Mouse (Mus musculus): ENCODE data around the gene Myl6b. TPM values are rescaled to one million over a fixed set of nuclear protein-coding genes. Genes with fewer than 3 reads are reported as not detected.

The Myl6b gene
- polyA plus RNA-seq, 1 experiment from 2014 or later = 4.7 TPM

- WGBS = 82% methylated on average over 2 of the region's 2 CpGs
- 0 out of 2 replicates have a peak, but pooled peaks cover 7% of the 10 kb centered on the region for H3K4me1 ChIP-seq
- H3K27me3 ChIP-seq = no peaks in the 10 kb centered on the region
- no peak for ATAC-seq (replicated peaks)
- H3K4me3 ChIP-seq = no peak overlapping the region
- no peaks in the 10 kb centered on the region for H3K9me3 ChIP-seq
- H3K9ac ChIP-seq (replicated peaks) = no peak overlapping the region
- H3K4me2 ChIP-seq (replicated peaks) = no peak overlapping the region
- no peaks in the 10 kb centered on the region; the same call in 1 of the 2 replicates for H3K36me3 ChIP-seq
- no peak overlapping the region for H3K27ac ChIP-seq (replicated peaks)
Observed at GRCm38 (mm10) chr10:128535206-128535605, 36.7 kb upstream of the Myl6b start.

DNA sequence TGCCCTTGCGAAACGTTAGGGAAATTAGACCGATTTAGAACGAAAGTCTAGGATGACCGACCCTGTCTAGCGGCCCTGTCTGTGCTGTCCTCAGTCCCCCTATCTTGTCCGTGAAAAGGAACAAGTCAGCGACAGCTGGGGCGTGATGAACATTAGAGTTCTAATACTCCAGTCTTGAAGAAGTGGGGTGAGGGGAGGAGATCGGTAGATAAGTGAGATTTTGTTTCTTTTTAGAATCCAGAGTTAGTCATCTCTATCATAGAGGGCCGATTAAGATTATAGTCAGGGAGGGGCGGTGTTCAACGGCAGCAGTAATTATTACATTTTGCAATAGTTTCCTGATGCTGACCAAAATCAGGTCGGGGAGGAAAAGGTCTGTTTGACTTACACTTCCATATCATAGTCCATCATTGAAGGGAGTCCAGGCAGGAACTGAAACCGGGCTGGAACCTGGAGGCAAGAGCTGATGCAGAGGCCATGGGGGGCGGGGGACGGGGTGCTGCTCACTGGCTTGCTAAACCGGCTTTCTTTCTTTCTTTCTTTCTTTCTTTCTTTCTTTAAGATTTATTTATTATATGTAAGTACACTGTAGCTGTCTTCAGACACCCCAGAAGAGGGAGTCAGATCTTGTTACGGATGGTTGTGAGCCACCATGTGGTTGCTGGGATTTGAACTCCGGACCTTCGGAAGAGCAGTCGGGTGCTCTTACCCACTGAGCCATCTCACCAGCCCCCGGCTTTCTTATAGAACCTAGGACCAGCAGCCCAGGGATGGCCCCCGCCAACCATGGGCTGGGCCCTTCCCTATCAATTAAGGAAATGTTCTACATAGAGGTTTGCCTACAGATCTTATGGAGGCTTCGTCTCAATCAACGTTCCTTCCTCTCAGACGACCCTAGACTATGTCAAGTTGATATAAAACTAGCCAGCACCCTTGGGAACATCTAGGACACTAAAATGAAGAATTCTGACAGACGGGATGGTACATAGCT, 28.2 kb upstream of the Myl6b start:
- no peak for ATAC-seq (replicated peaks)
- H3K4me1 ChIP-seq = peaks cover 23% of the 10 kb centered on the region
- H3K36me3 ChIP-seq = no peaks in the 10 kb centered on the region
- H3K4me3 ChIP-seq = peak overlapping the region; percentile 85
- H3K27me3 ChIP-seq = peaks cover 13% of the 10 kb centered on the region; the same call in 1 of the 2 replicates
- H3K9ac ChIP-seq (replicated peaks) = 0 out of 2 replicates have a peak overlapping the region, but pooled peaks have one; percentile 17
- peak overlapping the region; percentile 100 for H3K4me2 ChIP-seq (replicated peaks)
- H3K9me3 ChIP-seq = no peaks in the 10 kb centered on the region
- no peak overlapping the region for H3K27ac ChIP-seq (replicated peaks)
- 29% methylated on average over 28 of the region's 28 CpGs for WGBS

DNA sequence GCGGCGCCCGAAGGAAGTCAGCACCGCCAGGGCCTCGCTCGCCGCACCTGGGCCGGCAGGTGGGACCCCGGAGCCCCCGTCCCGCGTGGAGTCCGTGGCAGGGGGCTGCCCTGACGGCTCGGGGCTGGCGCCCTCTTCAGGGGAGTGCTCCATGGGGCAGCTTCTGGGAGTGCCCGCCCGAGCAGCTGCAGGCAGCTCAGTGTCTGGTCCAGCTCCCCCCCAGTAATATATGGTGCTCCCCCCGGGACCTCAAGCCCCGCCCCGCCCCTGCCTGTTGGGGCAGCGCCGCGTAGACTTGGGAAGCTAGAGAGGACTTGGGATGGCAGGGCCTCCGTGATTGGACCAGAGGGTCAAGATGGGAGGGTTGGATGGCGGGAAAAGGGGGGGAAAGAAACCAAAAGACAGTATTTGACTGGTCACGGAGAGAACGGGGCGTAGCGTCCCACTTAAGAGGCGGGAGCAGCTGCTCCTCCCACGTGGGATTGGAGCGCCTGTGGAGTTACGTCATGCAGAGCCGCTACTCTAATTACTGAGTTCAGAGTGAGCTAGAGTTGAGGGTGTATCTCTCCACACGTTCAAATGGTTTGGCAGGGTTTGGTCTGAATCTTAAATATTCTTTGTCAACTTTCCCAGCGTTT, 27.3 kb upstream of the Myl6b start, which contains the start of gene Esyt1:
Gene Esyt1 (minus strand): TSS at position 201 of the 638 bp plus-strand sequence.
- H3K9ac ChIP-seq (replicated peaks) = peak within 1 kb of the TSS; percentile 63
- H3K4me1 ChIP-seq = peaks cover 23% of the 10 kb centered on the region
- H3K9me3 ChIP-seq = no peaks in the 10 kb centered on the region
- H3K36me3 ChIP-seq = no peaks in the 10 kb centered on the region
- peak; percentile 95 for ATAC-seq (replicated peaks)
- H3K27me3 ChIP-seq = peaks cover 13% of the 10 kb centered on the region; the same call in 1 of the 2 replicates
- peak within 1 kb of the TSS; percentile 85 for H3K4me3 ChIP-seq
- peak within 1 kb of the TSS; percentile 100 for H3K4me2 ChIP-seq (replicated peaks)
- under 1% methylated on average over 37 of the region's 37 CpGs for WGBS
- peak within 1 kb of the TSS; percentile 39 for H3K27ac ChIP-seq (replicated peaks)

DNA sequence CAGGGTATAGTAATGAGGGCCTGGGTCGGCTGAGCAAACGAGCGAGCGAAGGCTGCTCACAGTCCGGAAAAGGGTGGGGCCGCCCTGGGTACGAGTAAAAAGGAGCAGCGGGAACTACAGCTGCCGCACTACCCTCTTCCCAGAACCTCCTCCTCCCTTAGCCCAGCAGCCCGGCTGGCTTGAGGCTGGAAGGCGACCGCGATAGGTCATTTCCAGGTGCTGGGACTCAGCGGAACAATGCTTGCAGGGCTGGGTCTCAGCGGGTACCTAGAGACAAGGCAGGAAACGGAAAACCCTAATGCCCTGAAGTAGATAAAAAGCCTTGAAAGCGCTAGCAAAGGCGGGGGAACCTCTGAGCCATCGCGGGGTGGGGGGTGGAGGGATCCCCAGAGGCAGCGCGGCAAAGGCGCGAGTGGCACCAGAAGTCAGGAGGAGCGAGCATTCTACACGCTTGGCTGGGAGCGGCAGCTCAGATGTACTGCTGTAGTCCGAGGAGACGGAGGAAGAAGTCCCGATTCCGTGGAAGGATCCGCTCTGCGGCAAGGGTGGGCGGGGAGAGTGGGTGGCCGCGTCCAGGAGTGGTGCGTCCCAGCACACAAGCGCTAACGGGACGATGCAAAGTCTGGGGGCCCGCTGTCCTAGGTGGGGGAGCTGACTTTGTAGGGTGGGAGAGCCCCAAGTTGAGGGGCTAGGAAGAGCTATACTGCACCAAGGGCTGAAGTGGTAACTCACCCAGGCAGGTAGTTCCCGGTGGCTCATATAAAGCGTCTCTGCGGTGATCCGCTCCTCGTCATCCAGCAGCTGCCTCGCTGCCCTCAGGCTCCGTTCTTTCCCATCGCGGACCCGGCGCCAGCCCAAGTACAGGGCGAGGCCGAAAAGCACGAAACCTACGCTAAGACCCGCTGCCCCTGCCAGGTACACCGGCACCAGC, 26.5 kb upstream of the Myl6b start:
- Histone ChIP-seq H3K9ac (replicated peaks) (peak overlapping the region; percentile 63), H3K4me1 (peaks cover 23% of the 10 kb centered on the region), H3K27me3 (peaks cover 13% of the 10 kb centered on the region; the same call in 1 of the 2 replicates), H3K4me2 (replicated peaks) (peak overlapping the region; percentile 100), H3K36me3 (no peaks in the 10 kb centered on the region), H3K4me3 (peak overlapping the region; percentile 85), H3K9me3 (no peaks in the 10 kb centered on the region), H3K27ac (replicated peaks) (peak overlapping the region; percentile 39)
- peak; percentile 49 for ATAC-seq (replicated peaks)
- WGBS = under 1% methylated on average over 58 of the region's 58 CpGs

GRCm38 (mm10) chr10:128524111-128524731, 25.7 kb upstream of the Myl6b start:
- no peak for ATAC-seq (replicated peaks)
- no peak overlapping the region for H3K27ac ChIP-seq (replicated peaks)
- H3K4me1 ChIP-seq = peaks cover 23% of the 10 kb centered on the region
- no peaks in the 10 kb centered on the region for H3K36me3 ChIP-seq
- peak overlapping the region; percentile 63; the same call in 1 of the 2 replicates for H3K9ac ChIP-seq (replicated peaks)
- 9% methylated on average over 11 of the region's 11 CpGs for WGBS
- H3K4me2 ChIP-seq (replicated peaks) = peak overlapping the region; percentile 100
- H3K27me3 ChIP-seq = peaks cover 13% of the 10 kb centered on the region; the same call in 1 of the 2 replicates
- no peaks in the 10 kb centered on the region for H3K9me3 ChIP-seq
- peak overlapping the region; percentile 85 for H3K4me3 ChIP-seq

DNA sequence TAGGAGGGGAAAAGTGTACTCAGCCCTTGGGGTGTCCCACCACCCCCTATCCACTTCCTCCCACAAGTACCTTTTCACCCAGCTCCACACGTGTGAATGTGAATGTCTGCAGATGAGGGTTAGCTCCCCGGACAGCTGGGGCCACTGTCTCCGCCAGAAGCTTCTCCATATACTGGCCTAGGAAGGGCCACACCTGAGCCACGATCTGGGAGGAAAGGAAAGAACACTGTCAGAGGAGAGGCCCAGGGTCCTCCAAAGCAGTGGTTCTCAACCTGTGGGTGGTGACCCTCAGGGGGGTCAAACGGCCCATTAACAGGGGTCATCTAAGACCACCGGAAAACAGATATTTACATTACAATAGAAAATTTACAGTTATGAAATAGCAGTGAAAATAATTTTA, 23.9 kb upstream of the Myl6b start:
- Histone ChIP-seq H3K4me2 (replicated peaks) (no peak overlapping the region), H3K27ac (replicated peaks) (no peak overlapping the region), H3K4me1 (peaks cover 23% of the 10 kb centered on the region), H3K9me3 (no peaks in the 10 kb centered on the region), H3K27me3 (peaks cover 19% of the 10 kb centered on the region; the same call in 1 of the 2 replicates), H3K9ac (replicated peaks) (no peak overlapping the region), H3K36me3 (no peaks in the 10 kb centered on the region), H3K4me3 (no peak overlapping the region)
- 77% methylated on average over 6 of the region's 6 CpGs for WGBS
- no peak for ATAC-seq (replicated peaks)

- Histone ChIP-seq H3K4me2 (replicated peaks) (no peak overlapping the region), H3K36me3 (no peaks in the 10 kb centered on the region), H3K9me3 (no peaks in the 10 kb centered on the region), H3K27ac (replicated peaks) (no peak overlapping the region), H3K27me3 (peaks cover 25% of the 10 kb centered on the region; the same call in 1 of the 2 replicates), H3K4me3 (no peak overlapping the region), H3K4me1 (peaks cover 14% of the 10 kb centered on the region), H3K9ac (replicated peaks) (no peak overlapping the region)
- WGBS = 86% methylated on average over 16 of the region's 16 CpGs
- ATAC-seq (replicated peaks) = no peak
Observed at GRCm38 (mm10) chr10:128520591-128520990, 22.1 kb upstream of the Myl6b start.

GRCm38 (mm10) chr10:128518833-128519232, 20.3 kb upstream of the Myl6b start:
- 69% methylated on average over 7 of the region's 7 CpGs for WGBS
- H3K4me3 ChIP-seq = no peak overlapping the region
- peaks cover 19% of the 10 kb centered on the region; the same call in 1 of the 2 replicates for H3K27me3 ChIP-seq
- no peaks in the 10 kb centered on the region for H3K4me1 ChIP-seq
- no peaks in the 10 kb centered on the region for H3K36me3 ChIP-seq
- H3K9ac ChIP-seq (replicated peaks) = no peak overlapping the region
- H3K4me2 ChIP-seq (replicated peaks) = no peak overlapping the region
- ATAC-seq (replicated peaks) = no peak
- H3K27ac ChIP-seq (replicated peaks) = no peak overlapping the region
- H3K9me3 ChIP-seq = no peaks in the 10 kb centered on the region

DNA sequence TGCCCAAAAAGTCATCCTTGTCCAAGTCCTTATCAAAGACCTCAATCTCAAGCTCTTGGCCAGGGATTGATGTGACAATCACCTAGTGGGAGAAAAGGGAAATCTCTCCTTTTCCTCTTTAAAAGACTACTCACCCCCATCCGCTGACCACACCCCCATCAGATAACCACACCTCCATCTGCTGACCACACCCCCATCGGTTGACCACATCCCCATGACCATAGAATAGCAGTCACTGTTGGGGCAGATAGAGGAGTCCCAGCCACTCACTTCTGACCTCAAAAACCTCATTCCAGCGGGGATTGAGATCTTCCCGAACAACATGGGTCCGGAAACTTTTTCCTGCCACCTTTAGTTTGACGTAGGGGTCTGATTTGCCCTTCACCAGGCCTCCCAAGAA, 18.2 kb upstream of the Myl6b start:
- Histone ChIP-seq H3K4me3 (no peak overlapping the region), H3K9ac (replicated peaks) (no peak overlapping the region), H3K4me2 (replicated peaks) (no peak overlapping the region), H3K27me3 (peaks cover 16% of the 10 kb centered on the region; the same call in 1 of the 2 replicates), H3K9me3 (no peaks in the 10 kb centered on the region), H3K27ac (replicated peaks) (no peak overlapping the region), H3K36me3 (no peaks in the 10 kb centered on the region), H3K4me1 (no peaks in the 10 kb centered on the region)
- ATAC-seq (replicated peaks) = no peak
- WGBS = 30% methylated on average over 6 of the region's 6 CpGs

- ATAC-seq (replicated peaks) = no peak
- 14% methylated on average over 20 of the region's 20 CpGs for WGBS
- no peak overlapping the region for H3K4me2 ChIP-seq (replicated peaks)
Observed at GRCm38 (mm10) chr10:128516029-128516428, 17.5 kb upstream of the Myl6b start.

GRCm38 (mm10) chr10:128515044-128515443, 16.6 kb upstream of the Myl6b start:
- WGBS = 84% methylated on average over 4 of the region's 4 CpGs
- Histone ChIP-seq H3K4me3 (no peak overlapping the region), H3K9ac (replicated peaks) (no peak overlapping the region), H3K9me3 (no peaks in the 10 kb centered on the region), H3K4me1 (no peaks in the 10 kb centered on the region), H3K27me3 (peaks cover 16% of the 10 kb centered on the region; the same call in 1 of the 2 replicates), H3K27ac (replicated peaks) (no peak overlapping the region), H3K36me3 (no peaks in the 10 kb centered on the region), H3K4me2 (replicated peaks) (no peak overlapping the region)
- ATAC-seq (replicated peaks) = no peak

More at GRCm38 (mm10) chr10:128516029-128516428, 17.5 kb upstream of the Myl6b start:
- no peaks in the 10 kb centered on the region for H3K36me3 ChIP-seq
- no peaks in the 10 kb centered on the region for H3K4me1 ChIP-seq
- H3K9ac ChIP-seq (replicated peaks) = no peak overlapping the region
- no peaks in the 10 kb centered on the region for H3K9me3 ChIP-seq
- H3K4me3 ChIP-seq = no peak overlapping the region
- no peak overlapping the region for H3K27ac ChIP-seq (replicated peaks)
- peaks cover 16% of the 10 kb centered on the region; the same call in 1 of the 2 replicates for H3K27me3 ChIP-seq

Data from forebrain, embryonic 15.5 days (tissue).